Mouse (Mus musculus) C2C12 (cell line): ENCODE measurements around the gene Zkscan3.

Experiments
- CEBPB ChIP-seq: IDR thresholded peaks from one replicate; pipeline ENCODE4 v1.6.1; 2011; ENCODE audit warnings: low read depth, mild to moderate bottlenecking, control low read depth, moderate library complexity
- CTCF ChIP-seq: IDR thresholded peaks from one replicate; pipeline ENCODE4 v1.5.1; 2011; ENCODE audit not compliant: control insufficient read depth, insufficient read depth, insufficient read length
- MAX ChIP-seq: IDR thresholded peaks from one replicate; pipeline ENCODE4 v1.6.1; 2011; ENCODE audit warnings: mild to moderate bottlenecking, control low read depth
- USF1 ChIP-seq: IDR thresholded peaks from one replicate; pipeline ENCODE4 v1.6.1; 2011; ENCODE audit warnings: low read depth, mild to moderate bottlenecking, control low read depth, moderate library complexity

DNA sequence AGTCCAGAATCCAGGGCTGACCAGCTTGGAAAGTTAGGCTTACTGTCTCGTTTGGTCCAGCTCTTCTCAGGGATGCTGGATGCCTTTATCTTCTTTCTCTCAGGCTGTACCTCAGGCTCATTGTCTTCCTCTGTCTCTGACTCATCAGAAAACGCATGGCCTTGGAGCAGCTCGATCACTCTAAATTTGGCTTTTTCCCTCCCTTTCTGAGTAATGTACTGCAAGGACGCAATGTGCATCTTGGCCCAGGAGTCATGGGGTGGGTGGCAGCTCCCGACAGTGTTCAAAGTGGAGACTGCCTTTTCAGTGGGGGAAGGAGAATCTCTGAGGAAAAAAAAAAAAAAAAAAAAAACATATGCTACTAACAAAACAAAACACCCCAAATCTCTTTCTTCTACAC lies 20.7 kb upstream of the Zkscan3 start:
- TF ChIP-seq CTCF (no peak), USF1 (no peak), MAX (no peak), CEBPB (no peak)
